Mouse (Mus musculus): ENCODE results near the gene Clasp1. TPM values are rescaled to one million over a fixed set of nuclear protein-coding genes. Genes with fewer than 3 reads are reported as not detected.
A peak's percentile ranks its signal among the peaks of the same experiment; 100 is the strongest.

The Clasp1 gene
- total and polyA plus RNA-seq, 2 experiments from 2014 or later: 106 to 366 TPM

- Histone ChIP-seq H3K27me3 (ENCODE audit: control insufficient read depth, insufficient read depth, low read length) (no peaks in the 10 kb centered on the region), H3K9me3 (replicated peaks; ENCODE audit: control insufficient read depth, low read length) (no peaks in the 10 kb centered on the region), H3K36me3 (replicated peaks; ENCODE audit: control insufficient read depth, insufficient read depth, low read length) (no peaks in the 10 kb centered on the region), H3K4me3 (ENCODE audit: low read depth, low read length) (peak within 1 kb of the TSS; percentile 44), H3K4me1 (ENCODE audit: control insufficient read depth, insufficient read depth) (no peaks in the 10 kb centered on the region), H3K9ac (replicated peaks; ENCODE audit: low read depth, low read length) (peak within 1 kb of the TSS; percentile 3), H3K4me2 (ENCODE audit: low read depth, low read length) (peak within 1 kb of the TSS; percentile 77), H3K27ac (ENCODE audit: low read depth) (no peak within 1 kb of the TSS)
- DNase-seq (ENCODE audit: low spot score): peak; percentile 73
- TF ChIP-seq CTCF (IDR thresholded peaks at IDR 0.05; ENCODE audit: low read depth): peak; percentile 31
- no peak for TF ChIP-seq EP300 (IDR thresholded peaks at IDR 0.05; ENCODE audit: low read depth)
- under 1% methylated on average over 48 of the region's 48 CpGs for WGBS
- ATAC-seq (ENCODE audit: insufficient read depth, low read depth): peak; percentile 96
Observed at GRCm38 (mm10) chr1:118627781-118628464, 239.1 kb downstream of the Clasp1 start, which contains the start of gene Tfcp2l1. Gene Tfcp2l1 (plus strand): TSS chr1:118627945.

GRCm38 (mm10) chr1:118633415-118633980, 244.6 kb downstream of the Clasp1 start:
- H3K27me3 ChIP-seq (ENCODE audit: control insufficient read depth, insufficient read depth, low read length): no peaks in the 10 kb centered on the region
- WGBS: 69% methylated on average over 4 of the region's 4 CpGs
- no peak overlapping the region for H3K27ac ChIP-seq (ENCODE audit: low read depth)
- no peak overlapping the region for H3K9ac ChIP-seq (replicated peaks; ENCODE audit: low read depth, low read length)
- H3K4me3 ChIP-seq (ENCODE audit: low read depth, low read length): no peak overlapping the region
- DNase-seq (ENCODE audit: low spot score) (no peak), ATAC-seq (ENCODE audit: insufficient read depth, low read depth) (no peak)
- TF ChIP-seq EP300 (IDR thresholded peaks at IDR 0.05; ENCODE audit: low read depth): no peak
- TF ChIP-seq CTCF (IDR thresholded peaks at IDR 0.05; ENCODE audit: low read depth): no peak
- no peaks in the 10 kb centered on the region for H3K9me3 ChIP-seq (replicated peaks; ENCODE audit: control insufficient read depth, low read length)
- H3K36me3 ChIP-seq (replicated peaks; ENCODE audit: control insufficient read depth, insufficient read depth, low read length): no peaks in the 10 kb centered on the region
- no peaks in the 10 kb centered on the region for H3K4me1 ChIP-seq (ENCODE audit: control insufficient read depth, insufficient read depth)
- H3K4me2 ChIP-seq (ENCODE audit: low read depth, low read length): no peak overlapping the region

- H3K27me3 ChIP-seq (ENCODE audit: control insufficient read depth, insufficient read depth, low read length): no peaks in the 10 kb centered on the region
- 49% methylated on average over 2 of the region's 2 CpGs for WGBS
- TF ChIP-seq EP300 (IDR thresholded peaks at IDR 0.05; ENCODE audit: low read depth) (no peak), CTCF (IDR thresholded peaks at IDR 0.05; ENCODE audit: low read depth) (no peak)
- H3K4me1 ChIP-seq (ENCODE audit: control insufficient read depth, insufficient read depth): 0 out of 2 replicates have a peak, but pooled peaks cover 3% of the 10 kb centered on the region
- H3K4me2 ChIP-seq (ENCODE audit: low read depth, low read length): no peak overlapping the region
- no peaks in the 10 kb centered on the region for H3K9me3 ChIP-seq (replicated peaks; ENCODE audit: control insufficient read depth, low read length)
- DNase-seq (ENCODE audit: low spot score): no peak
- ATAC-seq (ENCODE audit: insufficient read depth, low read depth): no peak
- H3K27ac ChIP-seq (ENCODE audit: low read depth): no peak overlapping the region
- H3K9ac ChIP-seq (replicated peaks; ENCODE audit: low read depth, low read length): no peak overlapping the region
- no peak overlapping the region for H3K4me3 ChIP-seq (ENCODE audit: low read depth, low read length)
- no peaks in the 10 kb centered on the region for H3K36me3 ChIP-seq (replicated peaks; ENCODE audit: control insufficient read depth, insufficient read depth, low read length)
Observed at GRCm38 (mm10) chr1:118642296-118642999, 253.6 kb downstream of the Clasp1 start.

GRCm38 (mm10) chr1:118643138-118643979, 254.5 kb downstream of the Clasp1 start:
- WGBS: 39% methylated on average over 9 of the region's 9 CpGs
- no peak for DNase-seq (ENCODE audit: low spot score)

GRCm38 (mm10) chr1:118645701-118646100, 256.8 kb downstream of the Clasp1 start:
- Histone ChIP-seq H3K9ac (replicated peaks; ENCODE audit: low read depth, low read length) (no peak overlapping the region), H3K36me3 (replicated peaks; ENCODE audit: control insufficient read depth, insufficient read depth, low read length) (no peaks in the 10 kb centered on the region)

More at GRCm38 (mm10) chr1:118643138-118643979, 254.5 kb downstream of the Clasp1 start:
- H3K4me2 ChIP-seq (ENCODE audit: low read depth, low read length): no peak overlapping the region
- H3K27ac ChIP-seq (ENCODE audit: low read depth): no peak overlapping the region
- no peaks in the 10 kb centered on the region for H3K9me3 ChIP-seq (replicated peaks; ENCODE audit: control insufficient read depth, low read length)
- 0 out of 2 replicates have a peak, but pooled peaks cover 3% of the 10 kb centered on the region for H3K4me1 ChIP-seq (ENCODE audit: control insufficient read depth, insufficient read depth)
- no peak overlapping the region for H3K4me3 ChIP-seq (ENCODE audit: low read depth, low read length)
- H3K9ac ChIP-seq (replicated peaks; ENCODE audit: low read depth, low read length): no peak overlapping the region
- no peaks in the 10 kb centered on the region for H3K27me3 ChIP-seq (ENCODE audit: control insufficient read depth, insufficient read depth, low read length)
- ATAC-seq (ENCODE audit: insufficient read depth, low read depth): peak; percentile 36; the same call in 1 of the 2 replicates
- H3K36me3 ChIP-seq (replicated peaks; ENCODE audit: control insufficient read depth, insufficient read depth, low read length): no peaks in the 10 kb centered on the region
- TF ChIP-seq CTCF (IDR thresholded peaks at IDR 0.05; ENCODE audit: low read depth) (no peak), EP300 (IDR thresholded peaks at IDR 0.05; ENCODE audit: low read depth) (no peak)

More at GRCm38 (mm10) chr1:118645701-118646100, 256.8 kb downstream of the Clasp1 start:
- Histone ChIP-seq H3K4me3 (ENCODE audit: low read depth, low read length) (no peak overlapping the region), H3K9me3 (replicated peaks; ENCODE audit: control insufficient read depth, low read length) (no peaks in the 10 kb centered on the region), H3K27ac (ENCODE audit: low read depth) (no peak overlapping the region), H3K4me1 (ENCODE audit: control insufficient read depth, insufficient read depth) (0 out of 2 replicates have a peak, but pooled peaks cover 3% of the 10 kb centered on the region), H3K4me2 (ENCODE audit: low read depth, low read length) (no peak overlapping the region), H3K27me3 (ENCODE audit: control insufficient read depth, insufficient read depth, low read length) (no peaks in the 10 kb centered on the region)
- TF ChIP-seq CTCF (IDR thresholded peaks at IDR 0.05; ENCODE audit: low read depth) (no peak), EP300 (IDR thresholded peaks at IDR 0.05; ENCODE audit: low read depth) (no peak)
- WGBS: 62% methylated on average over 4 of the region's 4 CpGs
- no peak for ATAC-seq (ENCODE audit: insufficient read depth, low read depth)
- DNase-seq (ENCODE audit: low spot score): no peak

Measured in heart, postnatal 0 days (tissue).